Mouse (Mus musculus) bone marrow, adult 2 months (tissue): Measurements from ENCODE around the gene Sept5.

Experiments used
- CTCF ChIP-seq: fragments of 200-500 bp; IDR thresholded peaks from 2 replicates; pipeline ENCODE4 v1.5.1; 2011; ENCODE audit warnings: low read length, control low read depth; ENCODE audit not compliant: control insufficient read depth, insufficient read depth
- POLR2A ChIP-seq: fragments of 200-500 bp; IDR thresholded peaks from 2 replicates; pipeline ENCODE4 v1.6.1; 2011; ENCODE audit warnings: low read depth, mild to moderate bottlenecking, control low read depth, low read length, borderline replicate concordance; ENCODE audit not compliant: control insufficient read depth

- TF ChIP-seq CTCF (no peak), POLR2A (no peak)
Observed at GRCm38 (mm10) chr16:18581050-18581622, 48.6 kb downstream of the Sept5 start.
